Mouse (Mus musculus): ENCODE measurements at regions not wholly inside any gene's neighbourhood (a gene's known extent, or its start where the extent isn't known, plus 50 kb on each side); places are given as distances from the start of the nearest gene placed in this dataset.

- no peaks in the 10 kb centered on the region for H3K36me3 ChIP-seq (ENCODE audit: control insufficient read depth, insufficient read depth, low read length)
- H3K4me1 ChIP-seq (replicated peaks; ENCODE audit: control insufficient read depth, insufficient read depth, low read length): 0 out of 2 replicates have a peak, but pooled peaks cover 3% of the 10 kb centered on the region
- no peaks in the 10 kb centered on the region for H3K27me3 ChIP-seq (ENCODE audit: control insufficient read depth, insufficient read depth, low read length)
- WGBS: 7% methylated on average over 1 of the region's 1 CpGs
- no peak for DNase-seq
- H3K4me3 ChIP-seq (ENCODE audit: control insufficient read depth, insufficient read depth, low read length): no peak overlapping the region
- H3K27ac ChIP-seq (ENCODE audit: control insufficient read depth, insufficient read depth, low read length): no peak overlapping the region
- TF ChIP-seq CTCF (IDR thresholded peaks at IDR 0.05; ENCODE audit: borderline replicate concordance, control insufficient read depth, extremely low read depth, insufficient read depth, low read length, poor library complexity) (no peak), POLR2A (IDR thresholded peaks at IDR 0.05; ENCODE audit: control insufficient read depth, extremely low read depth, insufficient read depth, low read length, poor library complexity) (no peak)
Observed at GRCm38 (mm10) chr13:91344139-91344538, 115.9 kb upstream of the Ssbp2 start.

GRCm38 (mm10) chr13:91348489-91349083 lies 111.5 kb upstream of the Ssbp2 start:
- no peaks in the 10 kb centered on the region for H3K36me3 ChIP-seq (ENCODE audit: control insufficient read depth, insufficient read depth, low read length)
- DNase-seq: no peak
- no peak for TF ChIP-seq CTCF (IDR thresholded peaks at IDR 0.05; ENCODE audit: borderline replicate concordance, control insufficient read depth, extremely low read depth, insufficient read depth, low read length, poor library complexity)
- TF ChIP-seq POLR2A (IDR thresholded peaks at IDR 0.05; ENCODE audit: control insufficient read depth, extremely low read depth, insufficient read depth, low read length, poor library complexity): no peak
- no peak overlapping the region for H3K4me3 ChIP-seq (ENCODE audit: control insufficient read depth, insufficient read depth, low read length)
- no peak overlapping the region for H3K27ac ChIP-seq (ENCODE audit: control insufficient read depth, insufficient read depth, low read length)
- no peaks in the 10 kb centered on the region for H3K27me3 ChIP-seq (ENCODE audit: control insufficient read depth, insufficient read depth, low read length)
- 0 out of 2 replicates have a peak, but pooled peaks cover 3% of the 10 kb centered on the region for H3K4me1 ChIP-seq (replicated peaks; ENCODE audit: control insufficient read depth, insufficient read depth, low read length)
- 96% methylated on average over 12 of the region's 12 CpGs for WGBS

DNA sequence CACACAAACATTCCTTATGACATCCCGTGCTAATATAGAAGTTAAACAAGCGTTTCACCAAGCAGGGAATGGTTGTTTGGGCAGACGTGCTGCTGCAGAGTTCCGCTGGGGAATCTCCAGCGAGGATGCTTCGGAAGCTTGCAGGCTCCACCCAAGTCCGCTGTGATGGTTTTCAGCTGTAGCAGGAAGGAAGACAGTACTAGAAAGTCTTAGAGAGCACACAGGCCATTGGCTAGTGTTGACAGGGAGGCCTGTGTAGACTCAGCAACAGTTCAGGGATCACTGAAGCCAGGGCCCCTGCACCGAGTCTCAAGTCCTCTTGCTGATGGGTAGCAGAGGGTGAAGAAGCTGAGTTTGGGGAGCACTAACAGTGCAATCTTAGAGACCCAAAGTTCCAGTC lies 107.8 kb upstream of the Ssbp2 start:
- H3K4me1 ChIP-seq (replicated peaks; ENCODE audit: control insufficient read depth, insufficient read depth, low read length): no peaks in the 10 kb centered on the region
- no peaks in the 10 kb centered on the region for H3K27me3 ChIP-seq (ENCODE audit: control insufficient read depth, insufficient read depth, low read length)
- no peak overlapping the region for H3K4me3 ChIP-seq (ENCODE audit: control insufficient read depth, insufficient read depth, low read length)
- 92% methylated on average over 8 of the region's 8 CpGs for WGBS
- H3K27ac ChIP-seq (ENCODE audit: control insufficient read depth, insufficient read depth, low read length): no peak overlapping the region
- H3K36me3 ChIP-seq (ENCODE audit: control insufficient read depth, insufficient read depth, low read length): no peaks in the 10 kb centered on the region
- TF ChIP-seq POLR2A (IDR thresholded peaks at IDR 0.05; ENCODE audit: control insufficient read depth, extremely low read depth, insufficient read depth, low read length, poor library complexity): no peak
- no peak for TF ChIP-seq CTCF (IDR thresholded peaks at IDR 0.05; ENCODE audit: borderline replicate concordance, control insufficient read depth, extremely low read depth, insufficient read depth, low read length, poor library complexity)
- no peak for DNase-seq

GRCm38 (mm10) chr13:91356516-91356915 lies 103.6 kb upstream of the Ssbp2 start:
- Histone ChIP-seq H3K4me1 (replicated peaks; ENCODE audit: control insufficient read depth, insufficient read depth, low read length) (no peaks in the 10 kb centered on the region), H3K36me3 (ENCODE audit: control insufficient read depth, insufficient read depth, low read length) (no peaks in the 10 kb centered on the region), H3K4me3 (ENCODE audit: control insufficient read depth, insufficient read depth, low read length) (no peak overlapping the region), H3K27ac (ENCODE audit: control insufficient read depth, insufficient read depth, low read length) (no peak overlapping the region), H3K27me3 (ENCODE audit: control insufficient read depth, insufficient read depth, low read length) (no peaks in the 10 kb centered on the region)
- TF ChIP-seq POLR2A (IDR thresholded peaks at IDR 0.05; ENCODE audit: control insufficient read depth, extremely low read depth, insufficient read depth, low read length, poor library complexity) (no peak), CTCF (IDR thresholded peaks at IDR 0.05; ENCODE audit: borderline replicate concordance, control insufficient read depth, extremely low read depth, insufficient read depth, low read length, poor library complexity) (no peak)
- DNase-seq: no peak
- WGBS: 85% methylated on average over 9 of the region's 9 CpGs

DNA sequence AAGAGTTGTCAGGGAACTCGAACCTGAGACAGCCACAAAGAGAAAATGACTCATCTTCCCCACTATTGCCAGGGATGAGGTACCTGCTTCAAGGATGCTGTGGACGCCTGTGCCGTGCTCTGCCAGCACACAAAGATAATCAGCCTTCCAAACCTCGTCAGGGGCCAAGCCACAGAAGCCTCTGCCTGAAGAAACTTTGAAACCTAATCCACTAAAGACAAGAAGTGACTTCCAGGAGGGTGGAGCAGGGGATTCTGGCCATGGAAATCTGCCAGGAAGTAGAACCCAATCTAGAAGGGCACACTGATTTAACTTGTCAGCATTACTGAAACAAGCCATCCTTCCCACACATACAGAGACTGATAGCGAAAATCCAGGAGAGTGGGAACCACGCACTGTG lies 100.0 kb upstream of the Ssbp2 start:
- H3K36me3 ChIP-seq (ENCODE audit: control insufficient read depth, insufficient read depth, low read length): no peaks in the 10 kb centered on the region
- no peak for TF ChIP-seq POLR2A (IDR thresholded peaks at IDR 0.05; ENCODE audit: control insufficient read depth, extremely low read depth, insufficient read depth, low read length, poor library complexity)
- TF ChIP-seq CTCF (IDR thresholded peaks at IDR 0.05; ENCODE audit: borderline replicate concordance, control insufficient read depth, extremely low read depth, insufficient read depth, low read length, poor library complexity): no peak
- WGBS: 95% methylated on average over 6 of the region's 6 CpGs
- no peaks in the 10 kb centered on the region for H3K27me3 ChIP-seq (ENCODE audit: control insufficient read depth, insufficient read depth, low read length)
- H3K4me3 ChIP-seq (ENCODE audit: control insufficient read depth, insufficient read depth, low read length): no peak overlapping the region
- H3K4me1 ChIP-seq (replicated peaks; ENCODE audit: control insufficient read depth, insufficient read depth, low read length): no peaks in the 10 kb centered on the region
- H3K27ac ChIP-seq (ENCODE audit: control insufficient read depth, insufficient read depth, low read length): no peak overlapping the region
- no peak for DNase-seq

GRCm38 (mm10) chr13:91365270-91365952 lies 94.7 kb upstream of the Ssbp2 start:
- H3K4me1 ChIP-seq (replicated peaks; ENCODE audit: control insufficient read depth, insufficient read depth, low read length): peaks cover 7% of the 10 kb centered on the region
- H3K36me3 ChIP-seq (ENCODE audit: control insufficient read depth, insufficient read depth, low read length): no peaks in the 10 kb centered on the region
- no peak overlapping the region for H3K4me3 ChIP-seq (ENCODE audit: control insufficient read depth, insufficient read depth, low read length)
- TF ChIP-seq POLR2A (IDR thresholded peaks at IDR 0.05; ENCODE audit: control insufficient read depth, extremely low read depth, insufficient read depth, low read length, poor library complexity) (no peak), CTCF (IDR thresholded peaks at IDR 0.05; ENCODE audit: borderline replicate concordance, control insufficient read depth, extremely low read depth, insufficient read depth, low read length, poor library complexity) (no peak)
- no peak for DNase-seq
- no peak overlapping the region for H3K27ac ChIP-seq (ENCODE audit: control insufficient read depth, insufficient read depth, low read length)
- 68% methylated on average over 2 of the region's 2 CpGs for WGBS
- no peaks in the 10 kb centered on the region for H3K27me3 ChIP-seq (ENCODE audit: control insufficient read depth, insufficient read depth, low read length)

Measured in thymus, adult 2 months (tissue).